Mouse (Mus musculus) megakaryocyte, embryonic 14.5 days (primary cell): ENCODE results near the gene Gpt2.

ENCODE experiments used
- FLI1 ChIP-seq: IDR thresholded peaks from 2 replicates; pipeline ENCODE4 v1.6.1; 2012; ENCODE audit warnings: low read length, inconsistent platforms, mixed read lengths
- GATA1 ChIP-seq: IDR thresholded peaks from 3 replicates; pipeline ENCODE4 v1.6.1; 2012; ENCODE audit warnings: mixed read lengths, low read length, inconsistent platforms, borderline replicate concordance

DNA sequence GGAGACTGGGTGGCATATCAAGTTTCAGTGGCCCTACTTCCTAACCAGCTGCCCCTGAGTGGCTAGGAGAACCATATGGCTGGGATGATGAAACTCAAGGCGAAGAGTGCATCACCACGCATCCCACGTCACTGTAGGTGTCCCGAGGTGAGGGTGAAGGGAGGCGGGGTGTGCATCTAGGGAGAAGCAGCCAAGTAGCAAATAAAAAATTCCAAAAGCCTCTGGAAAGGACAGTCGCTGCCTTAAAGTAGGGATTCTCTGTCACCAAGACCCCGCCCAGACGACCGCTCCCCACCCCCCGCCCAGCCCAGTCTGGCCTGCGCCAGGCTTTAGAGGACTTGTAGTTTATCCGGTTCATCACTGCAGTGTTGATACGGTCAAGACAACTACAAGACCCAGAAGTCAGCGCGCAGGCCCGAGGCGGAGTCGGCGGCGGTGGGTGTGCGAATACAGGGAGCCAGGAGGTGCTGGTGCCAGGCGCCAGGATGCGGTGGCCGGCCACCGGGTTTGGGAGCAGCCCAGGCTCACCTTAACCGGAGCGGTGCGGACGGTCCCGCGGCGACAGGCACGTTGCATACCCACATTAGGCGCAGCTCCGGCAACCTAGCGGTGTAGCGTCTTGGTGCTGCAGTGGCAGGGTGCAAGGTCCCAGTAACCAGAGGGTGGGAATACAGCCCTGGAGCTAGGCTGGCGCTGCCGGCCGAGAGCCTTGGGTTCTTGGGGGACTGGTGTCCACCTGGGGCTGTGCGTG is at the start of gene Gpt2:
- TF ChIP-seq GATA1 (no peak), FLI1 (no peak)
